Mouse (Mus musculus): ENCODE results near the gene Slc25a27.

- TF ChIP-seq POLR2A (IDR thresholded peaks at IDR 0.05; ENCODE audit: borderline replicate concordance, insufficient read depth, low read length) = no peak
- TF ChIP-seq CTCF (IDR thresholded peaks at IDR 0.05; ENCODE audit: borderline replicate concordance, insufficient read depth, low read depth, low read length) = no peak
These were observed 15.5 kb downstream of the Slc25a27 start for GRCm38 (mm10) chr17:43651314-43652046.

Measured in cerebellum, adult 2 months (tissue).